ENCODE assay signal across 9 mouse cellular contexts in the genomic region with DNA sequence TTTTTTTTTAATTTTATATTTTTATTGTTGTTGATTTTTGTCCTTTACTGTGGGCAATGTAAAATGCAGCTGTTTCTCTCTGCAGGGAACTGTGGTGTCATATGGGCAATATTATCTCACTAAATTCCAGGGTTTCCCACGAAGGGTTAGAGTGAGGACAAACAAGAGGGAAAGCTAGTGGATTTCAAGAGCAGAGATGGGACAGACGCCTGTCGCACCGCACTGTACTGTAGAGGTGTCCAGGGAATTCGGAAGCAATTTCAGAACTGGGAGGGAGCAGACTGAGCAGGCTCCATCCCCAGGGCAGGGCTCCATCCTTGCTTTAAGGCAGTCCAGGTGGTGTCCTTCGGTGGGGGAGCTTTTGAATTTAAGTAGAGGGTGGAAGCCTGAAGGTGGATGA. TPM values are rescaled to one million over a fixed set of nuclear protein-coding genes. Genes with fewer than 3 reads are reported as not detected.
DNase-seq lines count a peak whose midpoint lies in the region; ATAC-seq and TF ChIP-seq lines count a peak whose summit lies in the region.
"Had no signal": no experiment of that assay in that cellular context is flagged by ENCODE, and none has a peak within 500 bp of the region (broad histone marks: within the 10 kb centered on the region; RNA-seq: fewer than 3 reads in every experiment).

No protein-coding gene starts in this region.

- no peak for TF ChIP-seq CTCF in cortical plate, adult 2 months (IDR thresholded peaks at IDR 0.05; ENCODE audit: extremely low read depth, insufficient read depth, low read length)

- DNase-seq in embryo, embryonic 11 days, result peak; percentile 8
- DNase-seq in embryo, embryonic 9.5 days (ENCODE audit: extremely low spot score), result no peak
- DNase-seq in liver, embryonic 11.5 days (ENCODE audit: low spot score), result no peak
- DNase-seq in left cerebral cortex, adult 9 months (ENCODE audit: low spot score in 2 of 2), result no peak
- DNase-seq in layer of hippocampus, adult 8-10 months (ENCODE audit: low spot score in 2 of 2), result no peak

- 30% methylated on average over 6 of the region's 6 CpGs for WGBS in hindbrain, embryonic 12.5 days
- 29% methylated on average over 6 of the region's 6 CpGs for whole genome bisulfite sequencing in liver, embryonic 11.5 days

- no peaks in the 10 kb centered on the region for H3K27me3 ChIP-seq in hindbrain, embryonic 12.5 days
- H3K27me3 ChIP-seq in liver, embryonic 11.5 days (replicated peaks; ENCODE audit: control insufficient read depth, insufficient read depth, low read length), result no peaks in the 10 kb centered on the region
- H3K27me3 ChIP-seq in myocyte (ENCODE audit: control insufficient read depth, insufficient read depth, insufficient read length), result no peaks in the 10 kb centered on the region

- H3K79me2 ChIP-seq in myocyte (ENCODE audit: control insufficient read depth, insufficient read depth), result no peaks in the 10 kb centered on the region

- no peaks in the 10 kb centered on the region for H3K9me3 ChIP-seq in hindbrain, embryonic 12.5 days (replicated peaks)
- no peaks in the 10 kb centered on the region for H3K9me3 ChIP-seq in liver, embryonic 11.5 days (ENCODE audit: control insufficient read depth, low read length)

- H3K4me3 ChIP-seq in cortical plate, adult 2 months (ENCODE audit: insufficient read depth, low read length), result peak overlapping the region; percentile 43
- peak overlapping the region; percentile 18 for H3K4me3 ChIP-seq in hindbrain, embryonic 12.5 days
- peak overlapping the region; percentile 34 for H3K4me3 ChIP-seq in liver, embryonic 11.5 days (ENCODE audit: low read depth, low read length)
- no peak overlapping the region for H3K4me3 ChIP-seq in myocyte

- H3K36me3 ChIP-seq in hindbrain, embryonic 12.5 days, result no peaks in the 10 kb centered on the region
- H3K36me3 ChIP-seq in liver, embryonic 11.5 days (ENCODE audit: control insufficient read depth, insufficient read depth, low read length), result no peaks in the 10 kb centered on the region; the same call in 1 of the 2 replicates
- no peaks in the 10 kb centered on the region for H3K36me3 ChIP-seq in myocyte (ENCODE audit: control insufficient read depth, insufficient read depth)

- no peak overlapping the region for H3ac ChIP-seq in myocyte (ENCODE audit: control insufficient read depth, insufficient read length)

- peak overlapping the region; percentile 18; the same call in 1 of the 2 replicates for H3K9ac ChIP-seq in hindbrain, embryonic 12.5 days
- 0 out of 2 replicates have a peak overlapping the region, but pooled peaks have one; percentile 1 for H3K9ac ChIP-seq in liver, embryonic 11.5 days (ENCODE audit: low read depth, low read length)

- peak overlapping the region; percentile 18; the same call in 1 of the 2 replicates for H3K27ac ChIP-seq in cortical plate, adult 2 months (ENCODE audit: insufficient read depth, low read length)
- no peak overlapping the region for H3K27ac ChIP-seq in hindbrain, embryonic 12.5 days
- no peak overlapping the region for H3K27ac ChIP-seq in liver, embryonic 11.5 days (ENCODE audit: low read depth, low read length)

- peak overlapping the region; percentile 51 for H3K4me2 ChIP-seq in hindbrain, embryonic 12.5 days (replicated peaks)
- peak overlapping the region; percentile 56 for H3K4me2 ChIP-seq in liver, embryonic 11.5 days
- H3K4me2 ChIP-seq in myocyte (ENCODE audit: low read depth), result peak overlapping the region; percentile 62

- TF ChIP-seq POLR2A in cortical plate, adult 2 months (IDR thresholded peaks at IDR 0.05; ENCODE audit: extremely low read depth, insufficient read depth, low read length), result no peak
- no peak for TF ChIP-seq POLR2A in myocyte (IDR thresholded peaks at IDR 0.05; ENCODE audit: insufficient read length, low read depth)

- ATAC-seq in hindbrain, embryonic 12.5 days (ENCODE audit: low FRiP score), result no peak
- peak; percentile 39; the same call in 1 of the 2 replicates for ATAC-seq in liver, embryonic 11.5 days (replicated peaks; ENCODE audit: low FRiP score)

- no peaks in the 10 kb centered on the region; the same call in 1 of the 2 replicates for H3K4me1 ChIP-seq in cortical plate, adult 2 months (ENCODE audit: control insufficient read depth, insufficient read depth, low read length)
- H3K4me1 ChIP-seq in hindbrain, embryonic 12.5 days, result peaks cover 3% of the 10 kb centered on the region; the same call in 1 of the 2 replicates
- H3K4me1 ChIP-seq in liver, embryonic 11.5 days (replicated peaks; ENCODE audit: control insufficient read depth, insufficient read depth, low read length), result peaks cover 8% of the 10 kb centered on the region

TF ChIP-seq in myocyte, 11 proteins besides CTCF, POLR2A, EP300 and RAD21:
- no peak for TF ChIP-seq E2F4 (IDR thresholded peaks at IDR 0.05; ENCODE audit: insufficient read depth)
- no peak for TF ChIP-seq MAX (IDR thresholded peaks at IDR 0.05; ENCODE audit: low read depth)
- TF ChIP-seq MYOG (IDR thresholded peaks at IDR 0.05; ENCODE audit: control insufficient read depth in 1 of 3, insufficient read depth in 1 of 3, insufficient read length in 2 of 3, low read depth in 2 of 3), result no peak
- TF ChIP-seq POLR2AphosphoS2 (IDR thresholded peaks at IDR 0.05; ENCODE audit: insufficient read length, low read depth), result no peak
- no peak for TF ChIP-seq REST (IDR thresholded peaks at IDR 0.05; ENCODE audit: insufficient read depth, insufficient read length)
- no peak for TF ChIP-seq USF1 (IDR thresholded peaks at IDR 0.05; ENCODE audit: low read depth)
- TF ChIP-seq MYOD1 (IDR thresholded peaks at IDR 0.05; ENCODE audit: control insufficient read depth in 1 of 3, insufficient read length in 2 of 3, low read depth in 2 of 3), result no peak
- TF ChIP-seq TCF3 (IDR thresholded peaks at IDR 0.05; ENCODE audit: insufficient read length, low read depth), result no peak
- TF ChIP-seq TCF12 (IDR thresholded peaks at IDR 0.05; ENCODE audit: insufficient read depth, poor library complexity, severe bottlenecking), result no peak
- no peak for TF ChIP-seq CEBPB (IDR thresholded peaks at IDR 0.05; ENCODE audit: insufficient read depth, poor library complexity, severe bottlenecking)
- no peak for TF ChIP-seq SRF (IDR thresholded peaks at IDR 0.05; ENCODE audit: control insufficient read depth, insufficient read length, low read depth)

RNA-seq across cellular contexts. Expression of a gene that starts 2.9 kb away (rescaled TPM):
- polyA plus RNA-seq in cortical plate, adult 2 months (2012; rRNA removed), result 323 and 345 TPM in 2 replicates
- 77.9 and 85.9 TPM in 2 replicates for polyA plus RNA-seq in hindbrain, embryonic 12.5 days (2016; fragmentation: Nextera tagmentation; extraction: Ambion mirVana)
- polyA plus RNA-seq in liver, embryonic 11.5 days (2014; fragmentation: Nextera tagmentation; extraction: Ambion mirVana), result 268 and 281 TPM in 2 replicates
- polyA plus RNA-seq in myocyte (2012; fragmentation: generic; extraction: Trizol), result 5.1 TPM
- 100 to 1,000 TPM; 276 to 311 (median 294) TPM for total RNA-seq in layer of hippocampus, adult 8-10 months (2022)

RNA-seq across cellular contexts. Expression of a gene that starts 32.1 kb away (rescaled TPM):
- 1.4 TPM in 2 replicates for polyA plus RNA-seq in cortical plate, adult 2 months (2012; rRNA removed)
- not detected in 2 replicates for polyA plus RNA-seq in hindbrain, embryonic 12.5 days (2016; fragmentation: Nextera tagmentation; extraction: Ambion mirVana)
- 0.32 TPM in 1 of 2 replicates, not detected in the other for polyA plus RNA-seq in liver, embryonic 11.5 days (2014; fragmentation: Nextera tagmentation; extraction: Ambion mirVana)
- polyA plus RNA-seq in myocyte (2012; fragmentation: generic; extraction: Trizol), result not detected
- not detected for total RNA-seq in layer of hippocampus, adult 8-10 months (2022)
- total RNA-seq: gastrocnemius, postnatal 4 days had no signal

Comparison
In these comparisons a context has a peak if more than half of its experiments do, and no peak if none do; other contexts are left out.
1. RNA of a gene that starts 2.9 kb away (polyA plus RNA-seq): 323 to 345 TPM in cortical plate, adult 2 months, 268 to 281 TPM in liver, embryonic 11.5 days and 77.9 to 85.9 TPM in hindbrain, embryonic 12.5 days; 5.1 TPM in myocyte (single experiment); every median in the first group is over 10 times any median in the second.
2. Peak in every context shown above with its lines, with median percentiles within 50 percentile points of each other: H3K4me2 ChIP-seq.